Mouse (Mus musculus) ES-Bruce4 (cell line): ENCODE measurements at regions not wholly inside any gene's neighbourhood (a gene's known extent, or its start where the extent isn't known, plus 50 kb on each side); places are given as distances from the start of the nearest gene placed in this dataset.

Experiments used
- EP300 ChIP-seq: IDR thresholded peaks from 2 replicates; pipeline ENCODE4 v1.6.1; 2011; ENCODE audit warnings: low read depth, low read length; ENCODE audit not compliant: insufficient read depth
- POLR2A ChIP-seq: IDR thresholded peaks from one replicate; pipeline ENCODE4 v1.8.1; 2011; ENCODE audit warnings: low read length; ENCODE audit not compliant: insufficient read depth

GRCm38 (mm10) chr6:117573371-117573770 is 267.6 kb upstream of the Zfp637 start:
- TF ChIP-seq EP300, result no peak
- no peak for TF ChIP-seq POLR2A
